Mouse (Mus musculus): ENCODE measurements at regions not wholly inside any gene's neighbourhood (a gene's known extent, or its start where the extent isn't known, plus 50 kb on each side); places are given as distances from the start of the nearest gene placed in this dataset.
A peak's percentile ranks its signal among the peaks of the same experiment; 100 is the strongest.

DNA sequence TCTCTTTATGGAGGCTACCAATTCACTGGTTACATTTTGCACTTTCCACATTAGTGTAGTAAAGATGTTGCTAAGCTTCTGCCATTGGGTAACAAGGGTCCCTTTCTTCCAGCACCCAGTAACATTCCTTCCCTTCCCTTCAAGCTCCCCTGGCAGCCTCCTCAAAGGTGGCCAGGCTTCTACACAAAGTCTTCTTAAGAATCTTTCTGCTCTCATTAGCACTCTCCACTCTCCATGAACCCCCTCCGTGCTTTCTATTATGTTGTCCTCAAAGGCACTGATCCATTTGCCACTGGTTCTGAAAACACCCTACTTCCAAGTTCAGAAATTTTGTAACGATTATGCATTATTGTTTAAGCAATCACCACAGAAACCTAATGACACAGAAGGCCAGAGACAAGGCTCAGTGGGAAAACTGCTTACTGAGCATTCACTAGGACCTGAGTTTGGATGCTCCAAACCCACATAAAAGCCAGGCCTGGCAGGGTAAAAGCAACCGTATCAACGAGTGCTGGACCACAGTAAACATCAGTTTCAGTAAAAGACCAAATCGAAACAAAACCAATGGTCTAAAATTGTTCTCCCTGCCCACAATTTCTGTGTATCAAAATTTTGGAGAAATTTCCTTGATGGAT lies 522.6 kb downstream of the Gja1 start:
- no peak for DNase-seq

DNA sequence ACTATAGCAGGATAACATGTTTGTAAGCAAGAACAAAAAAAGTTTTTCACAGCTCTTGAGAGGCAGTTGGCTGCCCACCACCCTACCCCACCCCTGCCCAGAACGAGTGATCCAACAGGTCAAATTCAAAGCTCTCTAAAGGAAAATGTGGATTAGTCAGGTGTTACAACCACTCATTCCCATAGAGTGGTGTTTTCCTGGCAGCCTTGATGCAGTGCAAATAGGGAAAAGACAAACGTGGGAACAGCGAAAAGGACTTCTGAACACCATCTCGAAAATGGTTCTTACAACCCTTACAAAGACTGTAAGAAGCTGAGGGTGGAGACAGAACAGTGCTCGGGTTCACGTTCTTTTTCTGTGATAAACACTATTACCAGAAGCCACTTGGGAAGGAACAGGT lies 523.8 kb downstream of the Gja1 start:
- DNase-seq, result no peak

DNA sequence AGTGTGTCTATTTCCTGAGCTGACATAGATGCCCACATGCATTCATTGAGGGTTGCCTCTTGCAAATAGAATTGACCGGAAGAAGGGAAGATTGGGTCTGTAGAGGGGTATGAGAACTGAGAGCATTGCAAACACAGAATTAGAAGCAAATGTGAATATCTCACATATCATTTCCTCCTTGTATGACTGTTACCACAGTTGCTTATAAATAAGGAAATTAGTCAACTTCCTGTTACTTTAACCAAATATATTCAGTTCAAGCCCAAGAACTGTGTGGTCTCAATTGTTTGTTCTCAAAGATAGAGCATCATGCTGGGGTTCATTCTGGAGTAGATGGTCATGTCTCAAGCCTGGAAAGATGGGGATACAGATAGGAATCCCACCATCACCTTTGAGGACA lies 535.6 kb downstream of the Gja1 start:
- no peak for DNase-seq

DNA sequence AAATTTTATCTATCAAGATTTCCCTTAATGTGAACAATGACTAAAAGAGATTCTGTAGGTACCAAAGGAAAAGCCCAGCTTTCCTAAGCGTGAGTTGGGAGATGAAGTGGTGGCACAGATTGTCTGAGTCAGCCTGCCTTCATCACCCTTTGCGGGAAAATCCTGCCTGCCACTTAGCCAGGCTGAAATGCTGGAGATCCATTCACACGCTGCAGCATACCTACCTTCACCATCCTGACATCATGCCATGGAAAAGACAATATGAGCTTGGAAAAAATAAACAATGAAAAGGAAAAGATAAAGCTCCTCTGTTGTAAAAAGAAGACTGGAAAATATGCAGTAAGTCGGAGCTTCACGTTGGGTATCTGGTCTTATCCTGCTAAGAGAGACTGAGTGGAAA lies 537.0 kb downstream of the Gja1 start:
- no peak for DNase-seq

DNA sequence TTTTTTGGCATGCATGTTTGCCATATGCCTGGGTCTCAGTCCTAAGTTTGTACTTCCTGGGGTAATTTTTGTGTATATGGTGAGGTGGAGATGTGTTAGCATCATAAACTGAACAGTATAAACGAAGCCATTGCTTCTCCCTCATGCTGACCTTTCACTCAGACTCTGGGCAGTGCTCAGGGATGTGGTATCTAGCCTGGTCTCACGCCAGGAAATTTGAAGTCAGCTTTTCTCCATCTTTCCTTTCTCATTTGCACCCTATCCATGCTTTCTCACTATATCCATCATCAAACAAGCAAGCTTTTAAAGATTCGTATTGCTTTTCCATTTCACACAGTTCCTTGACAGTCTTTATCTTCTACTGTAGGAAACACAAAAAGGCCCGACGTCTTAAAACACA lies 541.3 kb downstream of the Gja1 start:
- no peak for DNase-seq

DNA sequence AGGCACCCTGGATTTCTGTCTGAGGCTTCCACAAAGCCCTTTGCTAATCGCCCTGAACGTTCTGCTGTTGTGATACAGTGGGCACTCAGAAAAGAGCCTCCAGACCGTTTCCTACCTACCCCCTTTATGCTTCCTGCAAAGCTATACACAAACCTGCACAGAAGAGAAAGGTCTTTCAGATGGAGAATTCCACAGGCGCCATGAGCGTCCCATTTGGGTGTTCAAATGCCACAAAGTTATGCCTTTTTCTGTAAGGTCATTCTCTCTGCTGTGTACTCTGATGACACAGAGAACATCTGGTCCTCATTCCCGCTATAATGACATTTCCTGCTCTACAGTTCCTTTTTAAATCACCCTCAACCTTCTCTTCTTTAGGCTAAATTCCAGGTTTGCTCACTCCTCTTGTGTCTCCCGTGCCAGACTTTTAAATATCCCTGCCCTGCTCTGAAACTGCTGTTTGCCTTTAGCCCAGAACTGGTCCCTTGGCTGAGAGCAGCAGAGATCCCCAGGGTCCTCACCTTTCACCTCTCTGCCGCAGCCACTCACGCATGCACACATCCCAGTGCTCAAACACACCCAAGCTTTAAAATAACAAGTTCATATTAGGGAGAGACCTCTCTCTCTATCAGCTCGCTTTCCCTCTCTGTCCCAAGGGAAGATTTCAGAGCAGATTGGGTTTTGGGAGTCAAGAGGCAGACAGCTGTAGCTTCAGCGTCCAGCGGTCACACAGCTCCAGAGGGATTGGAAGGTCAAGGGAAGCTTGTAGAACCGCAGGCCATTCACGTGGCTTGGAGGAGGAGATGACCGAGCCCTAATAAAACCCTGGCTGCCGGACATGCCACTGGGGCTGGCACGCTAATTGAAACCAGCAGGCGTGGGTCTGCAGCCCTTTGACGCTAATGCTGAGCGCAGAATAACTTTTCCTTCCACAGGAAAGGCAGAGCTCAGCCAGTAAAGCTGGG lies 543.9 kb downstream of the Gja1 start:
- peak; percentile 5 for DNase-seq

DNA sequence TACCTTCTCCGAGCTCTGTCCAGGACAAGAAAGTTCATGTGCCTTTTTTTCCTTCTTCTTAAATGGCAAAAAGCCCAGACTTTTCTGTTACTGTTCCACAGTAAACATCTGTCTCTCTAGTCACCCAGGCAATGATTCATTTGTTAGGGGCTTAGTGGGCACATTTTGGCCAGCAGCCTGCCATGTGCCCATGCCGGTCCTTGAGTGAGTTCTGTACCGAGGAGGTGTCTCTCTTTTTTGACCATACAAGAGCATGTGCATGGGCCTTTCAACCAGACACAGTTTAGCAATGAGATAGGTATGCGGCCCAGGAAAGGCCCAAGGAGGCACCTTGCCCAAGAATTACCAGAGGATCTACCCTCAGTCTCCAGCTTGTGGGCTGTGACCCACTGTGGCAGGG lies 551.0 kb upstream of the Hsf2 start:
- DNase-seq, result no peak

DNA sequence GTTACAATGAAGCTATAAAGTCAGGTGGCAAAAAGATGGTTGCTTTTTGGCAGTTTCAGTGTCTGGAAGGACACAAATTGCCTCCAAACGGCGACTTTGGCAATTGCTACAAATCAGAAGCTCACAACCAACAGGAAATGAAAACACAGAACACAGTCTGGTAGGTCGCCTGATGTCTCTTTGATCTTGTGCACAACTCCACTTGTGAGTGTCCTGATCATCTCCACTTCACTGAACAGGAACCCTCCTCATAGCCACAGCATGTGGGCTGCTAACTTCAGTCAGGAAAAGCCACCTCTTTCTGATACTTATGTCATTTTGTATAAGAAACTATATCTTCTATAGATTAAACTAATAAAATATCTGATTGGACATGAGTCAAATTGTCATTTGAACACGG lies 544.2 kb upstream of the Hsf2 start:
- no peak for DNase-seq

DNA sequence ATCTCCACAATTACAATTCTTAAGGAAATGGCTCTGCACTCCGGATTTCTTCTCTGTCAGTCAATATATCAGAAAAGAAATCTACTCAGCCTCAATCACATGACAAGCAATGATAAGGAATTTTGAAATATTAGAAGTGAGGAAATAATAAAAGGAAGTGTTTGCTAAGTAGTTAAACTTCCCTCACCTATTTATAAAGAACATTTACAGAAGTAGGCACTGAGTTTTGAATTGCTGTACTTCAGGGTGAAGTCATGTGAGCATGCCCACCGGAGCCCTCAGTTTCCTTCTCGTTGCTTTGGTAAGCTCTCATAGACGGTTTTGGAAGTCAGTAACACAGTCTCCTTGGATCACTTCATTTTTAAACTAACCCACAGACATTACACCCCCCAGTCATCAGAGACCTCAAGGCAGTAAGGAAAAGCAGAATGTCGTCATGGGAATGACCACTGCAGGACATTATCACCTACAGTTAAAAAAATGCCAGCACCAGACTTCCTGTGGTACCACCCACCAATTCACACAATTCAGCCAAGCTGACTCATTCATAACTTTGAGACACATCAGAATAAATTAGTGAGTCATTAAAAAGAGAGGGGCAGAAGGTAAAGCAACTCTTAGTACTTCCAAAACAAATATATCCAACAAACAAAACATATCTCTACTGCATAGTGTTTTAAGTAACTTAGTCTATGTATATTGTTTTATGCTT lies 541.6 kb upstream of the Hsf2 start:
- DNase-seq, result no peak

DNA sequence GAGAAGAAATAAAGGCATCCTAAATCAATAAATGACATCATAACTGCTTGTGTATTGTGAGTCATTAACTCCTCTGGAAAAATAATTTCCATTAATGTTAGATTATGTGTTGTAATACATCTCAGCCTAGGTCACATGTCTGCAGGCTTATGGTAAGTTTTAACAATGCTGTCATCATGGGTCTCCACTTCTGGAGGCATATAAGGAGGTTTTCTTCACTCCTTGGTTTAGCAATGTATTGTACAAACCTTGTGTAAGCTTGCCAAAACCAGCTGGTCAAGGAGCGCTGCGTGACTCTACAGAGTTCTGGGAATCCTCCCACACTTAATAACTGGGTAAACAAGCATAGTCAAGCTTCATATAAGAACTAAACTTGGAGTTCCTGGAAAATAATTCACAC lies 529.5 kb upstream of the Hsf2 start:
- DNase-seq, result no peak

DNA sequence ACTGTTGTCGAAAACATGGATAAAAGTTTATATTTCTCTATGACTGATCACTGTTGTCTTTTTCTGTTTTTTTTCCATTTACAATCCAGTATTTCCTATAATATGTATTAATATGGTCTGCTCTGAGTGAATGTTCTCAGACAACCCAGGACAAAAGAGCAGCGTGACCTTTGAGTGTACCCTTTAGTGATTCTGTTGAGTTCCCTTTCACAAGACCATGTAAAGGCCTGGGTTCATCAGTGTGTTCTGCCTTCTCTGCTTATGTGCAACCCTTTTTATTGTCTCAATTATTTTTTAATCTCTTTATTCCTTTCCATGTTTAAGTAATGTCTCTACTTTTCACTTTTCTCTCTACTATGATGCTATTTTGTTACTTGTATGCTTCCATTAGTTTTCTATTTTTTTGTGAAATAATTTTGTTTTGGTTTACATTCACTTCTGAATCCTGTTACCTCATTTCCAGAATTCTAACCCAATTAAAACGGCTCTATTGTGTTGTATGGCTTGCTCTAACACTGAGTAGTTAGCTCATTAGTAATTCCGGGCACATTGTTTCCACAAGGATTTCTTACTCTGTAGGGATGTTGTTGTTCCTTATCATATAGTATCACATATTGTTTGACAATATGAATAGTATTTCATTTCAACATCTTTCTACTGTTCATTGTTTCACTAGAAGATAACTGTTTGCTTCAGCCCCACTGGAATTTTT lies 523.9 kb upstream of the Hsf2 start:
- no peak for DNase-seq

DNA sequence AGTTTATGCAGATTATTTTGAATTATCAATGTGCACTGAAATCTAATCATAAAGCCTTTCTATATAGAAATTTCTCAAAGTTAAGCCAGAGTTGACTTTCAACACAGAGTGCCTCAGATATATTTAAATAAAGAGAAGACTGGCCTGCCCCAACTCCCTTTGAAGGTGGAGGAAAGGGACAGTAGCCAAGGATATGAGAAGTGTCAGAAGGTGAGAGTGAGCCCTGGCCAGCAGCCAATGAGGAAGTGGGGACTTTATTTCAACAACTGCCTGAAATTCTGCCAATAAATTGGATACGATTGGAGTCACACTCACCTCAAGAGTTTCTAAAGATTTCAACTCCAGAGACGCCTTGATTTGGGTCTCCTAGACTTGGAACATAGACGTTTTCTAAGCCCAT lies 523.0 kb upstream of the Hsf2 start:
- DNase-seq, result peak; percentile 8

DNA sequence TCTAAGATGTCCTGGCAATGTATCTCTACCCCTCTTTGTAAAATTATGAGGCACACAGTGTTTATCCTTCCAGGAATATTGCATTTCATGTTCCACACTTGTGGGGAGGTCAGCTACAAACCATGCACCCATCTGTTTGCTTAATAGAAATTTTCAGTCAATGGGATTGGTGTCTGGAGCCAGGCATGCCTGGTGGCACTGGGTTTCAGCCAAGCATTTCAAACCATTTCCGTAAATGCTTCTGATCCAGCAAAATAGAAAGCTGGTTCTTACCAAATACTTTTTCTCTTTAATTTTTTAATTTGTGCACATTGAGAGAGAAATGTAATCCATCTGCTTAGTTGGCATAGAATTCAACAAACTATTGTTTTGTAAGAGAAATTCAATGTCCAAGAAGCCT lies 517.3 kb upstream of the Hsf2 start:
- DNase-seq, result no peak

DNA sequence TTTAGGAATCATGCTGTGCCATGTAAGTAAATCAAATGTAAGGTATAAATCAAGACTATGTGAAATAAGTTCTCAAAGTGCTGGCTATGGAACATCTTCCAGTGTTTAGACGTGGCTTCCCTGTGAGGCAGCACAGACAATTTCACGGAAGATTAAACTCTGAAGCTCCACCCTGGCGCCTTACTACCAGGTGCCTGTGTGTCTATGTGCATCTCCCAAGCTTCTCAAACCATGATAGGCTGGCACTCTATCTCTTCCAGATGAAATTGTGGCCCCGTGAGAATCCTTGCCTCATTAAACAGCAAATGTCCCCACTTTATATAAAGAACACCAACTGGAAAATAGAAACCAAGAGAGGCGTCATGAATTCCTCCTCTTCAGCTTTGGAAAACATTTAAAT lies 511.4 kb upstream of the Hsf2 start:
- DNase-seq, result no peak

DNA sequence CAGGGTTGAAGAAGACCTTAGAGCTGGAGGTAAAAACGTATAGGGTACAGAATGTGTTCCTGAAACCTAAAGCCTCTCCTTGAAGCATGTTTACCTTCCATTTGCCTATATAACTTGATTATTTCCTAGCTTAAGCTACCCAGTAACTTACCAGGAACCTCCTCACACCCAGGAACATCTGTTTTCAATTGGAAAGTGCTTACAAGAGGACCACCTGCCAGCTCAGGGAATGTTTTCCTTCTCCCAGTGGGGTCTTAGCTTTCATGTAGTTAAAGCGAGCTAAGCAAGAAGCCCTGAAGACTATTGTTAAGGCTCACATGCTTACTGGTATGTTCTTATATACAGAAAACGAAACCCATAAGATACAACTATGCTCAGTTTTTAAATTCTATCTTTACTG lies 506.6 kb upstream of the Hsf2 start:
- no peak for DNase-seq

DNA sequence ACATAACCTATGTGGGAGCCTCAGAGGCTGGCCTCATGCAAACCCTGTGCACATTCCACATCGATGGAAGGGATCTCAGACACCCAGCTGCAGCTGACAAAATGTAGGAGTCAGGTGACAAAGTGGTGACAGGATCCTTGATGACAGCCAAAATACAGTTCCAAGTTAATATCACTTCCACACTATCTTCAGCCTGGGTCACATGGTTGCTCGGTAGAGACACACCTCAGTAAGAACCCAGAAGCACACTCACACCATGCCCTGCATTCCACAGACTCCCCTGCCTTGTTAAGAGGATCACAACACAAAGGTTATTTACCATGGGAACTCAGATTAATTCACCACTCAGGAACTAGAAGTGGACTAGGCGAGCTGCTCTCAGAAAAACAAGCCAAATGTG lies 505.4 kb upstream of the Hsf2 start:
- no peak for DNase-seq

DNA sequence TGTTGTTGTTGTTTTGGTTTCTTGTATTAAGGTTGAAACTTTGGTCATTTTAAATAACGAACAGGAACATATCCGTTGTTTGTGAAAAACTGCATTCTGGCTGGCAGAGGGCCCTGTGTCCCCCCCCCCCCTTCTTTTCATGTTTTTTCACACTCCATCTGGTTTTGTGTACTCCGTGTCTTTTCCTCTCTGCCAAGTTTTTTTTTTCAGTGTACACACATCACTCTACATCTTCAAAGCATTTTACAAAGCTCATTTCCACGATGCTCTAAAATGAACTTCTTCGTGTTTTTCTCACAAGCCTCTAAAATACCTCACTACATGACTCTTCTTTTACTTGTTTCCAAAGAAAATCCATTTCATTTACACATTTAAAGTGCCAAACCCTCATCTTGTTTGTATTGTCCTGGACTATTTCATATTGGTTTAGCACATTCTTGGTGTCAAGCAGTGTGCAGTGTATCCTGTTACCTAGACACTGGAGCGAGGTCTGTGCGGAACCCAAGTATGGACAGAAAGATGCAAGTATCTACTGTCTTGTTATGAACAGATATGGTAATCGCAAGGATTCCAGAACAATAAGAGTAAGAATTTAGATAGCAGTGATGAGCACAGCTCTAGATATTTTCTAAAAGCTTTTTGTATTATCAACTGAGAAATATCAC lies 503.5 kb upstream of the Hsf2 start:
- no peak for DNase-seq

DNA sequence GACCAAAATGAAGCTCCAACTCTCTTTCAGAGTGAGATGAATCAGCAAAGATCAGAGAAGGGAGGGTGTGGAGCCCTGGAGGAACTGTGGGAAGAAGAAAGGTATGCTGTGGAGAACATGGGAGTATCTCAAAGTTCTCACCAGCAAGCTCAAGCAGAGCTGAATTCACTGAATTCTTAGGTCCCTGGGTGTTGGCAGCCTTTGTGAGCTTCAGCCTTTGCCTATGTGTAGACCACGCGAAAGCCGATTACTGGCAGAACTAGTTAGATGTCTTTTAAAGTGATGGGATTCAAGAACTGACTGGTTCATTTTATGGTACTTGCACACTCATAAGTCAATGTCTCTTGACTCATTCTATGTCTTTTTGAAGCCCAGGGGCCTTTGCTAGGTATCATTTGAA lies 491.2 kb upstream of the Hsf2 start:
- no peak for DNase-seq

DNA sequence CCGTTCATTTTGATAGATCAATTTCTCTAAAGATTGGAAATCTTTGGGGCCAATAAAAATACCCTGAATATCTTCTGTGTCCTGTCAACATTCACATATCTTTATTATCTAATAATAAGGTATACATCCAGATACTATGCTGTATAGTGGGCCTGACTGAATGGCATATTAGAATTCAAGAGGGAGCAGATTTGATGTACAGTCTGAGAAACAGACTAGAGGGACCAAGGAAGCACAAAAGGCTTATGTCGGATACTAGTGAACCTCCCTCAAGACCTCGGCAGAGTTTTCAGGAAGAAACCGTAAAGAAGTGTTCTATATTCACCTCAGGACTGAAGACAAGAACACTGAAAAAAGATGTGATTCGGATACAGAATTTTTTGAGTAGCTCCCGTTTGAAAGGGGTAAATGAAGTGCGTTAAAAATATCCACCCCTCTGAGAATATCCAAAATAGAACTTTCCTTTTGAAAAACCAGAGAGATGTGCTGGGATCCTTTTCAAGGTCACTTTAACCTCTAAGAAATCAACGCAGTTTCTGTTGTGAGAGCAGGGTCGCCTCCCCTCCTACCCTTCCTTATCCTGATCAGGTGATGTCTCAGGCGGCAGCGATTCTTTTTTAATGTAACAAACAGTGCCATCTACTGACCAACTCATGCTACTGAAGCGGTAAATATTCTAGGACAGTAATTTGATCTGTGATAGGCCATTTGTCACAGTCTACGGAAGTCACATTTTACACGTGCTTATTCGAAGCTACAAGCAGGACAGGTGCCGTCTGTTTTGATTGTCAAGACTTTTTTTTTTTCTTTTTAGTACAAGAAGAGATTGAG lies 485.1 kb upstream of the Hsf2 start:
- peak; percentile 9 for DNase-seq

DNA sequence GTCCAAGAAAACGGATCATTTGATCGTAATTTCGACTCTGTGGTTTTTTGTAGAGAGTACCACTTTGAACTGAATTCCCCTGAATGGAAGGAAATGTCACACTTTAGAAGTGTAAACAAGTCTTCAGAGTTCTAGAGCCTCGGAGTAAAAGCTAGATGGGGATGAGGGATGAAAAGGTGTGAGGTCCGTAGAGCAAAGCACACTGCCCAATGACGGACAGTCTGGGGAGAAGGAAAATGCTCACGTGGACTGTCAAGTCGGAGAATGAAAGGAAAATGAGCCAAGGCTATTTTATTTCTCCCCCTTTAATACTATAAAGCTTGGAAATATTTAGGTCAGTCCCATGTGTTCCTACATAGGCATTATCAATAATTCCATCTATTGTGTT lies 484.5 kb upstream of the Hsf2 start:
- DNase-seq, result no peak

DNA sequence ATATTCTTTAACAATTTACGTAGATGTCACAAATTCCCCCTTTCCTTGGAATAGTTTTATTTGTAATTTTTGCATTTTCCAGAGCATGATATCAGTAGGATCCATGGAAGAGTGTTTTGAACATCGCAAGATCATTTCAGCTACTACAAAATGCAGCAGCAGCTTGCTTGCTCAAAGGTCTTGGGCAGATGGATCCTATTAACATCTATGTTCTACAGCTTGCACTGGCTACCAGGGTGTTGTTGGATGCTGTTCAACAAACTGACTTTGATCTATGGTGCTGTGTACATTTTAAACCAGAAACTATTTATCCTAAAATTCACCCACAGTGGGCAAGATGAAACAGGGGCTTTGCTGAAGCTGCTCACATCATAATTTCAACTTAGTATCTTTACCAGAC lies 448.5 kb upstream of the Hsf2 start:
- DNase-seq, result no peak

DNA sequence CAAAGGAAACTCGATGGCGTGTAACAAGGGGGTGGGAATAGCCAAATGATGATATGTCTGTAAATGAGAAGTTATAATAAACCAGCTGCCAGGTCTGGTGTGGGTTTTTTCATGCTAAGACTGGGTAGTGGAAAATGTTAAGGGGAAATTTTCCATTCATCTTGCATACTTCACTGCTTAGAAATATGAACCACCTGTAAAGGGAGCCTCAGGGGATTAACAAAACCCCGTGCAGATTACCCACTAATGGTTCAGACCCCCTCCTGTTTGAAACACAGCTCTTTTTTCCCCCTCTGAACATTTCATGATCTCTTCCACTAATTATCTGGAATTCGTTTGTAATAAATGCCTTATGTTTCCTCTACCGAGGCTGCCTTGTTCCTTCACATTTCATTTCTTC lies 446.0 kb upstream of the Hsf2 start:
- no peak for DNase-seq

Data from right cerebral cortex, postnatal 14 days (tissue).